Mouse (Mus musculus) liver, adult (tissue): ENCODE results near the gene Kpna2.

Experiments used
- GATA4 ChIP-seq: IDR thresholded peaks from 2 replicates; pipeline ENCODE4 v1.6.1; 2014; ENCODE audit warnings: mild to moderate bottlenecking, low read length; ENCODE audit not compliant: insufficient replicate concordance

The Kpna2 gene

GRCm38 (mm10) chr11:107025411-107026321 is 26.3 kb upstream of the Kpna2 start, which contains the start of gene 1810010H24Rik:
Gene 1810010H24Rik (plus strand): TSS chr11:107025681.
- no peak for TF ChIP-seq GATA4

- no peak for TF ChIP-seq GATA4
These were observed 25.1 kb upstream of the Kpna2 start for GRCm38 (mm10) chr11:107024406-107024805.

- no peak for TF ChIP-seq GATA4
These were observed 22.8 kb upstream of the Kpna2 start for GRCm38 (mm10) chr11:107022050-107022683.

GRCm38 (mm10) chr11:107019318-107019717 is 20.0 kb upstream of the Kpna2 start:
- TF ChIP-seq GATA4: no peak

GRCm38 (mm10) chr11:107018606-107019005 is 19.3 kb upstream of the Kpna2 start:
- TF ChIP-seq GATA4: no peak

GRCm38 (mm10) chr11:107017339-107017886 is 18.1 kb upstream of the Kpna2 start:
- no peak for TF ChIP-seq GATA4

- TF ChIP-seq GATA4: no peak
These were observed 17.6 kb upstream of the Kpna2 start for GRCm38 (mm10) chr11:107016893-107017292.

- TF ChIP-seq GATA4: no peak
These were observed 15.4 kb upstream of the Kpna2 start for GRCm38 (mm10) chr11:107014597-107015309.

GRCm38 (mm10) chr11:107014020-107014585 is 14.8 kb upstream of the Kpna2 start:
- no peak for TF ChIP-seq GATA4

GRCm38 (mm10) chr11:107012324-107013017 is 13.1 kb upstream of the Kpna2 start:
- TF ChIP-seq GATA4: peak; percentile 65; the same call in 1 of the 2 replicates

- no peak for TF ChIP-seq GATA4
These were observed 12.5 kb upstream of the Kpna2 start for GRCm38 (mm10) chr11:107011669-107012323.

GRCm38 (mm10) chr11:107011171-107011570 is 11.8 kb upstream of the Kpna2 start:
- no peak for TF ChIP-seq GATA4

GRCm38 (mm10) chr11:107010447-107010846 is 11.1 kb upstream of the Kpna2 start:
- no peak for TF ChIP-seq GATA4

GRCm38 (mm10) chr11:107005538-107005937 is 6.2 kb upstream of the Kpna2 start:
- TF ChIP-seq GATA4: no peak
